Mouse (Mus musculus) kidney, postnatal 10 days (tissue): ENCODE results near the gene Rbm19.
A peak's percentile ranks its signal among the peaks of the same experiment; 100 is the strongest.

Experiments
- DNase-seq: peaks from one replicate; pipeline ENCODE4 v3.0.0; 2021; ENCODE audit warnings: mixed read lengths

The Rbm19 gene

GRCm38 (mm10) chr5:120207492-120207891 is 91.2 kb downstream of the Rbm19 start:
- DNase-seq: no peak

DNA sequence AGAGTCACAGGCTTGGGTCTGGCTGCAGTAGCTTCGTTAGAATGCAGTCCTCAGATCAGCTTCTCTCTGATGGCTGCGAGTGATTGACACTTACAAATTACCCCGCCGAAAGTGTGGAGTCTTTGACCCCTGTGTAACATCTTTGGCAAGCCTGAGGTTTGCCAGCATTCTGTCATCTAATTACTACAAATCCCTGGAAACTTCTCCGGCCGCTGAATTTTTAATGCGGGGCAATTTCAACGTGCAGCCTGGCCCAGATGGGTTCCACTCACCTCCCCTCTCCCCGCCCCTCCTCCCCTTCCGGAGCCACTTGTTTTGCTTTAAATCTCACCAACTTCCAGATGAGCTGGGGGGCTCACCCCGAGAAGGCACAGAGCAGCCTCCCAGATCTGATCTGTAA is 94.4 kb downstream of the Rbm19 start:
- no peak for DNase-seq

DNA sequence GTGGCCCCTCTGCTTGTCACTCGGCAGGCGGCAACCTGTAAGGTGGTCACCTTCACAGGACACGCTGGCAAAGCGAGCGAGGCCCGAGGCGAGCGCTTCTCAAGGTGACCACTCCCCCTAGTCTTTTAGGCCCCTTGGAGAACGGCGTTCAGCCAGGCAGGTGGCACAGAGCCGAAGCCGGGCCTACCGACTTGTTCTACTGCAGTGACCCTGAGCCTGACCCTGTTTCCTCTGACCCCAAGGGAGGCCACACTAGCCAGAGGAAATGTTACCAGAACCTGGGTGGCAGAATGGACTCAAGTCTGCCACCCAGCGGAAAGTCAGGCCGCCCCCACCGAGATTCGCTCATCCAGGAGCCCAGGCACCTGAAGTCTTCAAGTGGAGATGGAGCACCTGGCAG is 94.9 kb downstream of the Rbm19 start:
- peak; percentile 38 for DNase-seq

DNA sequence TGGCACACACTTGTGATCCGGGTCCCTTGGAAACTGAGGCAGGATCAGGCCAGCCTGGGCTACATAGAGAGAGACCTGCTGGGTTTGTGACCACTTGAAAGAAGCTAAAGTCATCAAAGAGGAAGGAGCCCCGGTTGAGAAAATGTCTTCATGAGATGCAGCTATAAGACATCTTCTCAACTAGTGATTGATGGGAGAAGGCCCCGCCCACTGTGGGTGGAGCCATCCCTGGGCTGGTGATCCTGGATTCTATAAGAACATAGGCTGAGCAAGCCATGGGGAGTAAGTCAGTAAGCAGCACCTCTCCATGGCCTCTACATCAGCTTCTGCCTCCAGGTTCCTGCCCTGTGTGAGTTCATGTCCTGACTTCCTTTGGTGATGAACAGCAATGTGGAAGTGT is 98.2 kb downstream of the Rbm19 start:
- no peak for DNase-seq

DNA sequence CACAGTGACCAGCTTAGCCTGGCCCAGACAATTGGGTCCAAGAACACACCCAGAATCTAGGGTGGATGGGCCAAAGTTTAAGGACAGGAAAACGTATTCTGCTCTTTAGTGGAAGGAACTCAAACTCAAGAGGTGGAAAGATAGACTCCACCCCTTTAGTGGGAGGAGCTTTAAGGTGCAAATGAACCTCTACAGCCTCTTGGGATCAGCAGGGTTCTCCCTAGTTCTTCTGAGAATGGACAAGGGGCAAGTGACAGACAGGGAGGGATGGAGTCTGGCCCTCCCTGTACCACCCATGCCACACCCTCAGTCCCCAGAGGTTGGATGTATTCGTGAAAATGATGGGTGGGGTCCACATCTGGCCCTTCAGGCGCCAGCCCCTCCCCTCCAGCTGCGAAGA is 105.0 kb downstream of the Rbm19 start:
- no peak for DNase-seq

GRCm38 (mm10) chr5:120225383-120225782 is 109.1 kb downstream of the Rbm19 start:
- no peak for DNase-seq

DNA sequence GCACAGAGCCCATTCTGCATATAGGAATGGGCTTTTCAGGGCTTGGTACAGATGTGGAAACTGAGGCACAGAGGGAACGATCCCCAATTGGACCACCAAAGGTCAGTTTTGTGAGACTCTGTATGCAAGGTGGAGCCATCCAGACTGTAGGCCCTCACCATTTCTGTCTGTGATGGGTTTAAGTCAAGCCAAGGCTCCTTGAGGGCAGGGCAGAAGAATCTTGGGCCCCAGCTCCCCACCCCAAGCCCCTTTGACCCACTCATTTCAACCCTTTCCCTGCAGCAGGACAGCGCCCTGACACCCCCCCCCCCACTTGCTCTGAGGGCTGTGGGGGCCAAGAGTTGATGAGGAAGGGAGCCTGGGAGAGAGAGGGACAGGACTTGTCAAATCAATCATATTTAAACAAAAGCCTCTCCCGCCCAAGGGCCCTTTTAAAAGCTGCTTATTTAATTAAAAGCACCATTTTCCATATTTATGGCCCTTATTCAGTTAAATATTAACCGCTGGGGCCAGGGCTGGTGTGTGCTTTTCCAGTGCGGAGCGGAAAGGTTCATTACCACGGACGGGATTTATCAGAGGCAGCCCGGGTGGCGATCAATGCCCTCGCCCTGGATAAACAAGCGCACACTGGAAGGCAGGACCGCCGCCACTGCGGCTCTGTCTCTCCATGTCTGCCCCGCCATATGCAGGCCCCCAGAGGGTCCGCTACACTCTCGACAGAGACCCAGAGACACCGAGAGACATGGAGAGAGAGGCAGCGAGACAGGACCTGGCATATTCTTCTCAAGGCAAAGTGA is 112.5 kb downstream of the Rbm19 start:
- DNase-seq: no peak

GRCm38 (mm10) chr5:120231435-120232147 is 115.3 kb downstream of the Rbm19 start:
- no peak for DNase-seq

DNA sequence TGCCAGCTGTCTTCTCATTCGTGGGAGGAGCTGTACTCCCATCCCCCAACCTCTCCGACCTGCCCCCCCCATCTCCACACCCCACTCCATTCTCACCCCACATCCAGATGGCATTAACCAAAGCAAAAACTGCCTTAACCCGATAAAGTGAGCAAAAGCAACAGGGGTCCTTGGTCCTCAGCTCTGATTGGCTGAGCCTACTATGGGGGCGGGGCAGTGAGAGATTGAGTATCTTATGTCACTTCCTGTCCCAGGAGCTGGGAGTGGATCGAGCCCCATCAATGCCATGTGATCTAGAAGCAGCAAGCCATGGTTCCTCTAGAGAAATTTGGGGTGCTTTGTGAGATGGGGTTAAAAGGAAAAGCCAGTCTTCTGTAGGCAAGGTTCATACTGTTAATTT is 118.9 kb downstream of the Rbm19 start:
- DNase-seq: no peak

DNA sequence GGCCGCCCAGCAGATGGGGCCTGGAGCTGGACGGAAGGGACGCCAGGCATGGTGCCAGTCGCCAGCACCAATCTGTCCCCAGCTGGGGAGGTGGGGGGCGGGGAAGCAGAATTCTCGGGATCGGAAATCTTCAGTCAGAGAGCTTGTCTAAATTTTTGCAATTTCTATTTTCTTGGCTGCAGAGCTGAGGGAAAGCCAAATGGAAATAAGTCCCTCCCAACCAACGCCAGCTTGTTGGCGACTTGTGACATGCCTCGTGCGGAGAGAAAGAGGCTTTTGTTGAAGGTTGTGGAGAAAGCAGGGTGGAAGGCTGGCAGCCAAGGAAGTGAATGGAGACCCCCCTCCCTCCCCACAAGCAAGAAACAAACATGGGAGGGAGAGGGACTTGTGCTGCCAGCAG is 119.3 kb downstream of the Rbm19 start:
- no peak for DNase-seq

DNA sequence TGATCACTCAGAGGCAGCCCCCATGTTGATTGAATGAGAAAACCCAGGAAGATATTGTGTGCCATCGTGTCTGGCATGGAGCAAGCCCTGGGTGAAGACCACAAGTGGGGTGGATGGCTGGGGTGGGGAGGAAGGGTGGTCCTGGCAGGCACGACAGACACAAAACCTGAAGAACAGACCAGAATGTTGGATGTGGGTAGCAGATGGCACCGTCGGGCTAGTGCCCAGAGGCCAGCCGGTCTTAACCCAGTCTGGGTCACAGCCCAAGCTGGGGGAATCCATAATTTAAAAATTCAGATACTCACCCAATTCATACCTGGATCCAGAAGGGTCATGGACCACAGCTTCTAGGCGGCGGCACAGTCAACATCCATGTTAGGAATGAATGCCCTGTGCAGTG is 123.8 kb downstream of the Rbm19 start:
- no peak for DNase-seq

GRCm38 (mm10) chr5:120245336-120245735 is 129.1 kb downstream of the Rbm19 start:
- DNase-seq: no peak
